Mouse (Mus musculus): ENCODE measurements around the gene Batf2. TPM values are rescaled to one million over a fixed set of nuclear protein-coding genes. Genes with fewer than 3 reads are reported as not detected.

Gene Batf2
- polyA plus RNA-seq, 1 experiment from 2014 or later = 1.1 TPM

DNA sequence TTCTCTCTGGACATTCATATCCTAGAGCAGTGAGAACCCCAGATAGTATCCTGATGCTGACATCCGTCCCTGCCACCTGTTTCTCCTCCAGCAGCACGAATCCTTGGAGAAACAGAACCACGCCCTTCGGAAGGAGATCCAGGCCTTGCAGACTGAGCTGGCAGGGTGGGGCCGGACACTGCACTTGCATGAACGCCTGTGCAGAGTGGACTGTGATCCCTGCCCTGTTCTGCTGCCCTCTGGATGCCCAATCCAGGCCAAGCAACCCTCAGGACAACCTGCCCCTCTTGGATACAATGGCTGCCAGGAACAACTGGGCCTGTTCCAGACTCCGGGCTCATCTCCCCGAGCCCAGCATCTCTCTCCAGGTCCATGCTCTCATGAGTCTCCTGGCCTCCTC is 30.4 kb downstream of the Batf2 start:
- Histone ChIP-seq H3K27ac (ENCODE audit: low read depth) (no peak overlapping the region), H3K36me3 (replicated peaks; ENCODE audit: insufficient read depth, low read length) (no peaks in the 10 kb centered on the region)

DNA sequence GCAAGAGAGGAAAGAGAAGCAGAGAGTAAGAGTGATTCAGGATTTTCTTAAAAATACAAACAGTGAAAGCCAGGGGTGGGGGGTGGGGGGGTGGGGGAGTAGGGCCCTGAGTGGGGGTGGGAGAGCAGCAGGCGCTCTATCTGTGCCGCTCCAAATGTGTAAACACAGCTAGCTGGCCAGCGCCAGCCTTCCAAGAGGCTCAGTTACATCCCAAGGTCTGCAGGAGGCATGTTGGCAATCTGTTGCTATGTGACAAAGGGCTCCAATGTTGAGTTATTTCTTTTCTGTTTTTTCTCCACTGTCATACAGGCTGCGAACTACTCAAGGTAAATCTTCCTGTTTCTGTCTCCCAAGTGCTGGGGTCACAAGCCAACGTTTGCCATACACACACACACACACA is 34.0 kb downstream of the Batf2 start:
- DNase-seq (no peak), ATAC-seq (no peak)
- no peak overlapping the region for H3K9ac ChIP-seq (replicated peaks)
- no peak overlapping the region for H3K27ac ChIP-seq (ENCODE audit: low read depth)
- H3K4me3 ChIP-seq (ENCODE audit: low read depth, low read length) = no peak overlapping the region
- WGBS (ENCODE audit: insufficient replicate concordance) = 42% methylated on average over 4 of the region's 5 CpGs
- H3K27me3 ChIP-seq (ENCODE audit: insufficient read depth, low read length) = no peaks in the 10 kb centered on the region
- TF ChIP-seq CTCF (IDR thresholded peaks at IDR 0.05; ENCODE audit: low read depth) = no peak
- TF ChIP-seq EP300 (IDR thresholded peaks at IDR 0.05; ENCODE audit: low read depth) = no peak
- H3K4me1 ChIP-seq (ENCODE audit: insufficient read depth) = no peaks in the 10 kb centered on the region
- H3K36me3 ChIP-seq (replicated peaks; ENCODE audit: insufficient read depth, low read length) = no peaks in the 10 kb centered on the region
- no peak overlapping the region for H3K4me2 ChIP-seq (ENCODE audit: low read depth, low read length)
- H3K9me3 ChIP-seq (ENCODE audit: low read length) = no peaks in the 10 kb centered on the region

More for the DNA sequence above, 30.4 kb downstream of the Batf2 start:
- Histone ChIP-seq H3K9ac (replicated peaks) (no peak overlapping the region), H3K9me3 (ENCODE audit: low read length) (no peaks in the 10 kb centered on the region), H3K4me2 (ENCODE audit: low read depth, low read length) (no peak overlapping the region), H3K4me1 (ENCODE audit: insufficient read depth) (no peaks in the 10 kb centered on the region), H3K4me3 (ENCODE audit: low read depth, low read length) (no peak overlapping the region), H3K27me3 (ENCODE audit: insufficient read depth, low read length) (no peaks in the 10 kb centered on the region)
- TF ChIP-seq EP300 (IDR thresholded peaks at IDR 0.05; ENCODE audit: low read depth) (no peak), CTCF (IDR thresholded peaks at IDR 0.05; ENCODE audit: low read depth) (no peak)
- 71% methylated on average over 8 of the region's 8 CpGs for WGBS (ENCODE audit: insufficient replicate concordance)
- ATAC-seq = no peak
- DNase-seq = no peak

GRCm38 (mm10) chr19:6178775-6179174 is 38.0 kb downstream of the Batf2 start:
- TF ChIP-seq CTCF (IDR thresholded peaks at IDR 0.05; ENCODE audit: low read depth) (no peak), EP300 (IDR thresholded peaks at IDR 0.05; ENCODE audit: low read depth) (no peak)
- Histone ChIP-seq H3K9me3 (ENCODE audit: low read length) (no peaks in the 10 kb centered on the region), H3K4me1 (ENCODE audit: insufficient read depth) (no peaks in the 10 kb centered on the region), H3K27me3 (ENCODE audit: insufficient read depth, low read length) (no peaks in the 10 kb centered on the region), H3K4me3 (ENCODE audit: low read depth, low read length) (no peak overlapping the region), H3K36me3 (replicated peaks; ENCODE audit: insufficient read depth, low read length) (no peaks in the 10 kb centered on the region), H3K4me2 (ENCODE audit: low read depth, low read length) (no peak overlapping the region), H3K27ac (ENCODE audit: low read depth) (no peak overlapping the region), H3K9ac (replicated peaks) (no peak overlapping the region)
- ATAC-seq (no peak), DNase-seq (no peak)
- WGBS (ENCODE audit: insufficient replicate concordance) = 79% methylated on average over 6 of the region's 6 CpGs

- WGBS (ENCODE audit: insufficient replicate concordance) = 10% methylated on average over 5 of the region's 5 CpGs
- H3K9me3 ChIP-seq (ENCODE audit: low read length) = no peaks in the 10 kb centered on the region
- no peak overlapping the region for H3K9ac ChIP-seq (replicated peaks)
- no peak overlapping the region for H3K4me3 ChIP-seq (ENCODE audit: low read depth, low read length)
- no peaks in the 10 kb centered on the region for H3K27me3 ChIP-seq (ENCODE audit: insufficient read depth, low read length)
- TF ChIP-seq EP300 (IDR thresholded peaks at IDR 0.05; ENCODE audit: low read depth) (no peak), CTCF (IDR thresholded peaks at IDR 0.05; ENCODE audit: low read depth) (no peak)
- H3K4me2 ChIP-seq (ENCODE audit: low read depth, low read length) = no peak overlapping the region
- H3K27ac ChIP-seq (ENCODE audit: low read depth) = no peak overlapping the region
- H3K36me3 ChIP-seq (replicated peaks; ENCODE audit: insufficient read depth, low read length) = no peaks in the 10 kb centered on the region
- DNase-seq (no peak), ATAC-seq (no peak)
- no peaks in the 10 kb centered on the region for H3K4me1 ChIP-seq (ENCODE audit: insufficient read depth)
These were observed 40.8 kb downstream of the Batf2 start for GRCm38 (mm10) chr19:6181629-6182028.

- Histone ChIP-seq H3K4me3 (ENCODE audit: low read depth, low read length) (no peak overlapping the region), H3K27me3 (ENCODE audit: insufficient read depth, low read length) (no peaks in the 10 kb centered on the region), H3K9me3 (ENCODE audit: low read length) (no peaks in the 10 kb centered on the region), H3K4me2 (ENCODE audit: low read depth, low read length) (0 out of 2 replicates have a peak overlapping the region, but pooled peaks have one; percentile 9), H3K9ac (replicated peaks) (no peak overlapping the region), H3K36me3 (replicated peaks; ENCODE audit: insufficient read depth, low read length) (no peaks in the 10 kb centered on the region), H3K4me1 (ENCODE audit: insufficient read depth) (no peaks in the 10 kb centered on the region), H3K27ac (ENCODE audit: low read depth) (no peak overlapping the region)
- WGBS (ENCODE audit: insufficient replicate concordance) = 15% methylated on average over 3 of the region's 3 CpGs
- DNase-seq (no peak), ATAC-seq (no peak)
- TF ChIP-seq CTCF (IDR thresholded peaks at IDR 0.05; ENCODE audit: low read depth) (no peak), EP300 (IDR thresholded peaks at IDR 0.05; ENCODE audit: low read depth) (no peak)
These were observed 41.8 kb downstream of the Batf2 start for GRCm38 (mm10) chr19:6182534-6182933.

DNA sequence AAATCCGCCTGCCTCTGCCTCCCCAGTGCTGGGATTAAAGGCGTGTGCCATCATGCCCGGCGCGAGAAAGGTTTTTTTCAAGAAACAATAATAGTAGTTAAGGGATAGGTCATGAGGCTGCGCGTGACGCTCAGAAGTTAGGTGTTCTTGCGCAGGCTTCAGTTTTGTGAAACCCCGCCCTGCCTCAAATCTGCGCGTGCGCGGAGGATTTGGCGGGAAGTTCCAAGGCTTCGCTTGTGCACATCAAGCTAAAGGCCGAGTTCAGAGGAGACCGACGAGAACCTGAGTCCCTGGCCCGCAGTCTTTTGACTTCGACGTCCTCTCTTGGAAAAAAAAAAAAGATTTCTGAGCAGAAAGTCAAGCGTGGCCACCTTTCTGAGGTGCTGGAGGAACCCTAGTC is 43.3 kb downstream of the Batf2 start, which contains the start of gene Majin:
Majin (plus strand) TSS at position 258 of the 400 bp plus-strand sequence.
- no peaks in the 10 kb centered on the region for H3K9me3 ChIP-seq (ENCODE audit: low read length)
- no peak within 1 kb of the TSS for H3K9ac ChIP-seq (replicated peaks)
- DNase-seq (no peak), ATAC-seq (no peak)
- 78% methylated on average over 23 of the region's 23 CpGs for WGBS (ENCODE audit: insufficient replicate concordance)
- no peak within 1 kb of the TSS for H3K4me2 ChIP-seq (ENCODE audit: low read depth, low read length)
- no peak within 1 kb of the TSS for H3K27ac ChIP-seq (ENCODE audit: low read depth)
- TF ChIP-seq CTCF (IDR thresholded peaks at IDR 0.05; ENCODE audit: low read depth) = no peak
- TF ChIP-seq EP300 (IDR thresholded peaks at IDR 0.05; ENCODE audit: low read depth) = no peak
- H3K36me3 ChIP-seq (replicated peaks; ENCODE audit: insufficient read depth, low read length) = no peaks in the 10 kb centered on the region
- H3K27me3 ChIP-seq (ENCODE audit: insufficient read depth, low read length) = no peaks in the 10 kb centered on the region
- H3K4me3 ChIP-seq (ENCODE audit: low read depth, low read length) = no peak within 1 kb of the TSS
- no peaks in the 10 kb centered on the region for H3K4me1 ChIP-seq (ENCODE audit: insufficient read depth)

DNA sequence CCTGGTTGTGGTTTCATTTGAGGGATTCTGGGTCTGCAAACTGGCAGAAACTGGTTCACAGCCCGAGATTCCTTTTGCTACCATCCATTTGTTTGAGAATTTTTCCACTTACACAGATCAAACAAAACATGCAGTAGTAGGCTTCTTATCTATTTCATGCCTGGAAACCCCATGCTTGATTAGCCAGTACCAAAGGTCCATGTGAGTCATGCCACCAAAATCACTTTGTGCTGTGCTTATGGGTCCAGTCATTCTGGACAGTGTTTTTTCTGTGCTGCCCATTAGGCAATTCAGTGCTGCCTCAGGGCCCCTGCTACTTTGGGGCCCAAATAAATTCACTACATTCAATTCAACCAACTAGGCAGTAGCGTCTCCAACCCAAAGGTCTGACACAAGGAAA is 63.5 kb downstream of the Batf2 start:
- Histone ChIP-seq H3K27me3 (ENCODE audit: insufficient read depth, low read length) (no peaks in the 10 kb centered on the region), H3K4me1 (ENCODE audit: insufficient read depth) (no peaks in the 10 kb centered on the region), H3K4me2 (ENCODE audit: low read depth, low read length) (no peak overlapping the region), H3K9me3 (ENCODE audit: low read length) (no peaks in the 10 kb centered on the region), H3K27ac (ENCODE audit: low read depth) (no peak overlapping the region), H3K9ac (replicated peaks) (no peak overlapping the region), H3K36me3 (replicated peaks; ENCODE audit: insufficient read depth, low read length) (no peaks in the 10 kb centered on the region), H3K4me3 (ENCODE audit: low read depth, low read length) (no peak overlapping the region)
- DNase-seq (no peak), ATAC-seq (no peak)
- TF ChIP-seq EP300 (IDR thresholded peaks at IDR 0.05; ENCODE audit: low read depth) (no peak), CTCF (IDR thresholded peaks at IDR 0.05; ENCODE audit: low read depth) (no peak)
- WGBS (ENCODE audit: insufficient replicate concordance) = 70% methylated on average over 2 of the region's 2 CpGs

Measured in liver, postnatal 0 days (tissue).